Mouse (Mus musculus) hematopoietic stem cell, adult 5-6 weeks (primary cell): ENCODE data around the gene Gm49450. TPM values are rescaled to one million over a fixed set of nuclear protein-coding genes. Genes with fewer than 3 reads are reported as not detected.

ENCODE experiments used
- ATAC-seq, 2 experiments: fragments of 125-278 bp in 1 of 2; replicated peaks in 1 of 2; 2 replicates each; pipeline ENCODE4 v1.8.0; 2016 to 2017; ENCODE audit warnings: inconsistent platforms in 2 of 2, mild to moderate bottlenecking in 2 of 2, moderate number of reproducible peaks in 2 of 2, low read depth in 1 of 2, moderate TSS enrichment in 1 of 2; ENCODE audit not compliant: low FRiP score in 2 of 2, poor library complexity in 2 of 2, severe bottlenecking in 2 of 2, insufficient read depth in 1 of 2, low TSS enrichment in 1 of 2
- total RNA-seq: library from RNA; stranded (forward); fragments of 172-1452, 232-1000 nt; gene quantifications from 2 replicates; pipeline ENCODE4 v1.2.3, GENCODE M21; 2017

Gm49450 gene
- total RNA-seq, 1 experiment from 2014 or later: not detected

DNA sequence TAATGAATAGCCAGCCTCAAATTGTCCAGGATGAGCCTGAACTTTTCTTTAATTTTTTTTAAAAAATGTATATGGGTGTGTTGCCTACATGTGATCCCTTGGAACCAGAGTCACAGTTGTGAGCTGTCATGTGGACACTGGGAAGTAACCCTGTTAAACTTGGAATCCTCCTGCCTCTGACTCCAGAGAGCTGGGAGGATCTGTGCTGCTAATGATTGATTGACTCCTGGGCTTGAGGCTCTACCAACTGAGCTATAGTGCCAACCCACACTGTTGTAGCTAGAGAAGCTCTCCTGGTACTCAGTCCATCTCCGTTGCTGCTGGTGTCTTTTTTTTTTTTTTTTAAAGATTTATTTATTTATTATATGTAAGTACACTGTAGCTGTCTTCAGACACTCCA, 69.2 kb downstream of the Gm49450 start:
- no peak for ATAC-seq

DNA sequence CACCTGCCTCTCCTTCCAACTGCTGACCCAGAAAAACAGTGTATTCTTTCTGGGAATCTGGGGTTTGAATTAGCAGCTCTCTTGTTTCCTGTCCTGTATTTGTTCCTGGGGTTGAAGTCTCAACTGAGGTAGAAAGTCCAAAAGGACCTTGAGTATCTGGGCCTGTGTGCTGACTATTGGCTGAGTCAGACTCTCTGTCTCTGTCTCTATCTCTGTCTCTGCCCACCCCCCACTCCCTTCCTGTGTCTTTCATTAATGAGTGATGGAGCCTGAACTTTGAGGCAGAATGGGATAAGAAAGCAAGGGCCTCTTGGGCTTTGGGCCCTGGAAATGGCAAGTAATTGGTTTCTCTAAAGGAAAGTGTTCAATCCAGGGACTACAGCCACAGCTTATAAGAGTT, 69.7 kb downstream of the Gm49450 start:
- no peak for ATAC-seq

Other genes with a start within 250 kb of the Gm49450 start
- gene Ccdc65, start 245.3 kb downstream of the Gm49450 start, total RNA-seq: 0.19 TPM in 1 of 2 replicates, not detected in the other
- gene Fkbp11, start 225.4 kb downstream of the Gm49450 start, total RNA-seq: 5.9 and 11.3 TPM in 2 replicates
- gene Arf3, start 190.3 kb downstream of the Gm49450 start, total RNA-seq: 36.0 and 38.6 TPM in 2 replicates
- 1.4 and 1.8 TPM in 2 replicates for gene Wnt10b, start 175.4 kb downstream of the Gm49450 start, total RNA-seq
- not detected in 2 replicates for gene Wnt1, start 163.7 kb downstream of the Gm49450 start, total RNA-seq
- 0.15 and 0.63 TPM in 2 replicates for gene Ddn, start 144.1 kb downstream of the Gm49450 start, total RNA-seq
- 70.7 and 115 TPM in 2 replicates for gene Prkag1, start 122.0 kb downstream of the Gm49450 start, total RNA-seq
- 33.0 and 45.0 TPM in 2 replicates for gene Kmt2d, start 82.3 kb downstream of the Gm49450 start, total RNA-seq
- gene Rhebl1, start 59.0 kb downstream of the Gm49450 start, total RNA-seq: 6.2 and 14.7 TPM in 2 replicates
- 0.13 TPM in 1 of 2 replicates, not detected in the other for gene Dhh, start 55.0 kb downstream of the Gm49450 start, total RNA-seq
- 8.7 and 21.2 TPM in 2 replicates for gene Lmbr1l, start 35.3 kb downstream of the Gm49450 start, total RNA-seq
- gene Tuba1b, start 19.0 kb downstream of the Gm49450 start, total RNA-seq: 672 and 707 TPM in 2 replicates
- 35.1 and 40.0 TPM in 2 replicates for gene Tuba1a, start 152 bp upstream of the Gm49450 start, total RNA-seq
- gene Tuba1c, start 76.3 kb upstream of the Gm49450 start, total RNA-seq: 58.2 and 65.1 TPM in 2 replicates
- not detected in 2 replicates for gene Prph, start 101.6 kb upstream of the Gm49450 start, total RNA-seq
- 13.4 and 15.9 TPM in 2 replicates for gene Troap, start 121.0 kb upstream of the Gm49450 start, total RNA-seq
- gene C1ql4, start 134.3 kb upstream of the Gm49450 start, total RNA-seq: not detected in 2 replicates
- gene Dnajc22, start 139.6 kb upstream of the Gm49450 start, total RNA-seq: not detected in 2 replicates
- 0.25 TPM in 1 of 2 replicates, not detected in the other for gene Spats2, start 172.4 kb upstream of the Gm49450 start, total RNA-seq